Mouse (Mus musculus): ENCODE data around the gene Rnf115.
"Not testable (repeated sequence)": the region's sequence is repeated elsewhere in the genome, so short reads cannot be mapped to it uniquely, and the experiment has no call there.

GRCm38 (mm10) chr3:96686057-96686456 is 41.4 kb upstream of the Rnf115 start:
- TF ChIP-seq POLR2A (IDR thresholded peaks at IDR 0.05; ENCODE audit: extremely low read depth, insufficient read depth, low read length); CTCF (IDR thresholded peaks at IDR 0.05; ENCODE audit: low read depth, low read length): not testable (repeated sequence)
